Mouse (Mus musculus) G1E (cell line): ENCODE measurements around the gene 1700021F05Rik.

ENCODE experiments used
- CTCF ChIP-seq: IDR thresholded peaks from 2 replicates; pipeline ENCODE4 v1.5.1; 2012; ENCODE audit warnings: low read depth, low read length, inconsistent platforms, mixed read lengths
- GATA1 ChIP-seq: IDR thresholded peaks from 2 replicates; pipeline ENCODE4 v1.6.1; 2012; ENCODE audit warnings: borderline replicate concordance, low read length, inconsistent platforms, mixed read lengths

- TF ChIP-seq CTCF, result no peak
- TF ChIP-seq GATA1, result no peak
Observed at GRCm38 (mm10) chr10:43519977-43520376, 20.8 kb downstream of the 1700021F05Rik start.
